Mouse (Mus musculus) cerebellum, adult 18-20 months (tissue): ENCODE results near the gene Fancl.

ENCODE experiments used
- DNase-seq, 2 experiments: peaks; one replicate each; pipeline ENCODE4 v3.0.0; 2021

Fancl gene

DNA sequence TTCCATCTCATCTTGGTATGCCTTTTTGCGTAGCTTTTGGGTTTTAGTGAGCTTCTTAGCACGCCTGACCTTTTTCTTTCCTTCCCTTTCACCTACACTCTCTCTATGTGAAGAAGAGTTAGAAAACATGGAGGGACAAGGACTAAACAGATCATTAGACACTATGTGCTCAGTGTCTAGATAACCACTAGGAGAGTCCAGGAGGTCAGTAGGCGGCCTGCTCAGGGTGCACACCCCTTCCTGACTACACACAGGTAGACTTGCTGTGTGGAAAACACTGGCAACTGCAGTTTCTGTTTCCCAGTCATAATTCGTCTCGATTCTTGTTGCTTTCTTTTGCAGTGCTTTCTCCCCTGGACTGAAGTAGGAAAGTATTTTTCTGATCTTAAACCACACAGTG is 110.0 kb downstream of the Fancl start:
- DNase-seq: no peak

GRCm38 (mm10) chr11:26513683-26514082 is 127.7 kb downstream of the Fancl start:
- no peak for DNase-seq

DNA sequence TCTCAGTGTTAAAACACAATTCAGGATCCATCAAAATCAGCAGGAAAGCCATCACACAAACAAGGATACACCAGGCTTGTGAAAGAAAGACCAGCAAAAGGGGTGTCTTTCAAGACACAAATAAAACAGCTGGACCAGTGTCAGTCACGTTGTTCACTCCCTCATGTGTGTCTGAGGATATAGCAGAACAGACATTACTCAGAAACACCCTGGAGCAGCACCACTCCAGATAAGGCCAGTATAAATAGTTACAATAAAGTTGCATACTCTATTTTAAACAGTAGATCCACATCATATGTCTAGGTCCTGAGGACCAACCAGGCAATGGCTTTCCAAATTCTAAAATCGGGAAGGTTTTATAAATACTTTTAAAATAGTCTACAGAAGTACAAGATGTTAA is 130.2 kb downstream of the Fancl start:
- DNase-seq: no peak

DNA sequence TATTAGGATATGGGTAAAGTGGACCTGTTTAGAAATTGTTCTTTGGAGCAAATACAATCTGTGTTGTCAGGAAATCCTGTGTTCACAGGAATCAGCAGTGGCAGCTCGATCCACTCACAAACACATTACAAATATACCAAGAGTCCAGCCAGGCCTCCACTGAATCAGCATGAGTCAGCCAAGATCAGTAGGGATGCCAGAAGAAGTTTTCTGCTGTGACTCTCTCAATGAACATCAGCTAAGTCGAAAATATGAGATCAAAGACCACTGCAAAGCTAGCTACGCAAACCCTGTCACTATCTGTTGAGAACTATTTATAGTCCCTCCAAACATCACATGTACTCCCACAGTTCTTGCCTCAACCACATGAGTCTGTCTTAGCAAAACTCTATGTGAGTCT is 133.1 kb downstream of the Fancl start:
- no peak for DNase-seq
